Comparison of ENCODE assay signal across 20 mouse cellular contexts in genomic region chr9:120200873-120201272, GRCm38 (mm10). TPM values are rescaled to one million over a fixed set of nuclear protein-coding genes. Genes with fewer than 3 reads are reported as not detected.
DNase-seq lines count a peak whose midpoint lies in the region; ATAC-seq and TF ChIP-seq lines count a peak whose summit lies in the region.
"Had no signal": no experiment of that assay in that cellular context is flagged by ENCODE, and none has a peak within 500 bp of the region (broad histone marks: within the 10 kb centered on the region; RNA-seq: fewer than 3 reads in every experiment).

No protein-coding gene starts in this region.

- no peak overlapping the region for H3K27ac ChIP-seq in liver, postnatal 0 days (ENCODE audit: low read depth)

- H3K4me3 ChIP-seq in liver, postnatal 0 days (ENCODE audit: low read depth, low read length): no peak overlapping the region

- TF ChIP-seq EP300 in liver, postnatal 0 days (IDR thresholded peaks at IDR 0.05; ENCODE audit: low read depth): no peak

- H3K9ac ChIP-seq in liver, postnatal 0 days (replicated peaks): no peak overlapping the region

- H3K4me1 ChIP-seq in liver, postnatal 0 days (ENCODE audit: insufficient read depth): no peaks in the 10 kb centered on the region

- peak; percentile 54; the same call in 1 of the 2 replicates for ATAC-seq in frontal cortex, adult (ENCODE audit: low TSS enrichment)
- ATAC-seq in liver, postnatal 0 days: no peak
- ATAC-seq: activated CD4-positive, CD25-positive, alpha-beta regulatory T cell, adult 4 months; CD4-positive, CD25-positive, alpha-beta regulatory T cell, adult 4 months; Patski had no signal

- no peak for DNase-seq in frontal cortex, postnatal 14 days (ENCODE audit: low spot score in 2 of 2)
- DNase-seq in brain, adult 2 months (ENCODE audit: low read depth, low spot score): peak; percentile 60
- no peak for DNase-seq in liver, postnatal 0 days
- DNase-seq: adrenal gland, adult 2 months; adrenal gland, adult 8-10 months; adrenal gland, postnatal 10 days; adrenal gland, postnatal 14 days; adrenal gland, postnatal 25 days; adrenal gland, postnatal 36 days; B cell, adult 2 months; cerebellum, adult 11 months; cerebellum, adult 11-12 months; cerebellum, adult 18-20 months; cerebellum, adult 2 months had no signal

- 40% methylated on average over 4 of the region's 4 CpGs for WGBS in liver, postnatal 0 days (ENCODE audit: insufficient replicate concordance)

- no peaks in the 10 kb centered on the region for H3K36me3 ChIP-seq in liver, postnatal 0 days (replicated peaks; ENCODE audit: insufficient read depth, low read length)
- H3K36me3 ChIP-seq: G1E had no signal

- no peak for TF ChIP-seq CTCF in liver, postnatal 0 days (IDR thresholded peaks at IDR 0.05; ENCODE audit: low read depth)

- H3K4me2 ChIP-seq in liver, postnatal 0 days (ENCODE audit: low read depth, low read length): no peak overlapping the region

- no peaks in the 10 kb centered on the region for H3K9me3 ChIP-seq in liver, postnatal 0 days (ENCODE audit: low read length)
- H3K9me3 ChIP-seq: G1E had no signal

- no peaks in the 10 kb centered on the region; the same call in 1 of the 2 replicates for H3K27me3 ChIP-seq in liver, postnatal 0 days (ENCODE audit: insufficient read depth, low read length)

RNA-seq across cellular contexts. Expression of gene Mobp, which starts 51.4 kb away (rescaled TPM):
- not detected in 2 replicates for polyA plus RNA-seq in liver, postnatal 0 days (2015; fragmentation: Nextera tagmentation; extraction: Ambion mirVana)
- polyA plus RNA-seq: activated CD4-positive, CD25-positive, alpha-beta regulatory T cell, adult 4 months; adrenal gland, adult 2 months; C2C12; G1E; Patski had no signal
